In the genomic region with DNA sequence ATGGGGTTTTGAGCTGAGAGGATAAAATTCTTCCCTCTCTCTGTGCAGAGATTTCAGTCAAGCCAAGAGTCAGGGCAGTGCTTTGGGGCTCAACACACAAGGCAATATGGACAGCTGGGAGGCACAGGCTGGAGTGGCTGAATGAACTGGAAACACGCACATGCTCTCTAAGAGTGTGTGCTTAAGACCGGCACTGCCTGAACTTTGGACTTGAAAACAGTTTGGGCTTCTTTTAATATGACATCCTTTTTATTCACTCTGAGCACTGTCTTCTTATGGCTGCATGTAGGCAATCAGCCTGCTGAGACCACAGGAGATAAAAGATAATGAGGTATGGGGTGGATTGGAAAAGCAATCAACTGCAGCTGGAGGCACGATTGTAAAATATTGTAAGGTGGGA, we compare ENCODE assay signal across 26 mouse cellular contexts.
DNase-seq lines count a peak whose midpoint lies in the region; ATAC-seq lines count a peak whose summit lies in the region.
"Had no signal": no experiment of that assay in that cellular context is flagged by ENCODE, and none has a peak within 500 bp of the region (broad histone marks: within the 10 kb centered on the region; RNA-seq: fewer than 3 reads in every experiment).

No protein-coding gene starts in this region.

- ATAC-seq in neural tube, embryonic 13.5 days (ENCODE audit: low read depth), result peak; percentile 36; the same call in 1 of the 2 replicates
- ATAC-seq in limb, embryonic 13.5 days (ENCODE audit: low FRiP score, low read depth), result peak; percentile 72
- ATAC-seq in neural tube, embryonic 15.5 days (ENCODE audit: low FRiP score), result peak; percentile 55; the same call in 1 of the 2 replicates
- no peak for ATAC-seq in inflammation-experienced regulatory T-cells, adult 6 months
- ATAC-seq: activated CD4-positive, CD25-positive, alpha-beta regulatory T cell, adult 4 months; forebrain, embryonic 13.5 days; forebrain, embryonic 16.5 days had no signal

- H3K9ac ChIP-seq in neural tube, embryonic 13.5 days, result no peak overlapping the region
- no peak overlapping the region for H3K9ac ChIP-seq in limb, embryonic 13.5 days
- H3K9ac ChIP-seq in neural tube, embryonic 15.5 days (replicated peaks), result no peak overlapping the region
- H3K9ac ChIP-seq: forebrain, embryonic 13.5 days; heart, embryonic 13.5 days; hindbrain, embryonic 12.5 days; hindbrain, embryonic 15.5 days had no signal

- H3K9me3 ChIP-seq in neural tube, embryonic 13.5 days, result no peaks in the 10 kb centered on the region
- H3K9me3 ChIP-seq in limb, embryonic 13.5 days, result no peaks in the 10 kb centered on the region
- no peaks in the 10 kb centered on the region for H3K9me3 ChIP-seq in neural tube, embryonic 15.5 days (replicated peaks)
- H3K9me3 ChIP-seq: forebrain, embryonic 10.5 days; forebrain, embryonic 13.5 days; heart, embryonic 10.5 days; heart, embryonic 13.5 days; hindbrain, embryonic 12.5 days; hindbrain, embryonic 15.5 days had no signal

- H3K27ac ChIP-seq in neural tube, embryonic 13.5 days (replicated peaks), result no peak overlapping the region
- no peak overlapping the region for H3K27ac ChIP-seq in limb, embryonic 13.5 days
- no peak overlapping the region for H3K27ac ChIP-seq in neural tube, embryonic 15.5 days (replicated peaks)
- H3K27ac ChIP-seq: forebrain, embryonic 10.5 days; forebrain, embryonic 13.5 days; gastrocnemius, adult 2 months; heart, embryonic 10.5 days; heart, embryonic 13.5 days; hindbrain, embryonic 12.5 days; hindbrain, embryonic 15.5 days had no signal

- no peaks in the 10 kb centered on the region for H3K4me1 ChIP-seq in neural tube, embryonic 13.5 days (replicated peaks)
- no peaks in the 10 kb centered on the region for H3K4me1 ChIP-seq in limb, embryonic 13.5 days
- H3K4me1 ChIP-seq in neural tube, embryonic 15.5 days, result peaks cover 8% of the 10 kb centered on the region; the same call in 1 of the 2 replicates
- H3K4me1 ChIP-seq: forebrain, embryonic 10.5 days; forebrain, embryonic 13.5 days; heart, embryonic 10.5 days; heart, embryonic 13.5 days; hindbrain, embryonic 12.5 days; hindbrain, embryonic 15.5 days had no signal

- H3K4me2 ChIP-seq in neural tube, embryonic 13.5 days, result no peak overlapping the region
- H3K4me2 ChIP-seq in limb, embryonic 13.5 days (replicated peaks), result no peak overlapping the region
- no peak overlapping the region for H3K4me2 ChIP-seq in neural tube, embryonic 15.5 days
- H3K4me2 ChIP-seq: forebrain, embryonic 13.5 days; heart, embryonic 13.5 days; hindbrain, embryonic 12.5 days; hindbrain, embryonic 15.5 days had no signal

- peak; percentile 41 for DNase-seq in heart, adult 11 months
- DNase-seq in heart, adult 8-10 months (ENCODE audit: low spot score), result no peak
- DNase-seq in neural tube, embryonic 10.5 days (ENCODE audit: extremely low spot score, low spot score), result no peak
- no peak for DNase-seq in left cerebral cortex, postnatal 14 days (ENCODE audit: low spot score in 2 of 2)
- DNase-seq: adrenal gland, adult 8-10 months; adrenal gland, postnatal 36 days; cerebellum, adult 18-20 months; cerebellum, adult 9-10 months; cerebellum, postnatal 14 days; gastrocnemius, adult 2 months; gastrocnemius, postnatal 14 days; heart, adult 18-20 months; heart, postnatal 14 days; heart, postnatal 4 days had no signal

- no peaks in the 10 kb centered on the region for H3K27me3 ChIP-seq in neural tube, embryonic 13.5 days
- no peaks in the 10 kb centered on the region for H3K27me3 ChIP-seq in limb, embryonic 13.5 days
- no peaks in the 10 kb centered on the region for H3K27me3 ChIP-seq in neural tube, embryonic 15.5 days (replicated peaks)
- H3K27me3 ChIP-seq: forebrain, embryonic 13.5 days; heart, embryonic 13.5 days; hindbrain, embryonic 12.5 days; hindbrain, embryonic 15.5 days had no signal

- no peak overlapping the region for H3K4me3 ChIP-seq in neural tube, embryonic 13.5 days
- no peak overlapping the region for H3K4me3 ChIP-seq in limb, embryonic 13.5 days
- H3K4me3 ChIP-seq in neural tube, embryonic 15.5 days (replicated peaks), result no peak overlapping the region
- H3K4me3 ChIP-seq: forebrain, embryonic 10.5 days; forebrain, embryonic 13.5 days; gastrocnemius, adult 2 months; heart, embryonic 10.5 days; heart, embryonic 13.5 days; hindbrain, embryonic 12.5 days; hindbrain, embryonic 15.5 days had no signal

- intact Hi-C loops in left cerebral cortex, postnatal 14 days (cut with DNase I), result no loop called here

- no peaks in the 10 kb centered on the region for H3K36me3 ChIP-seq in neural tube, embryonic 13.5 days
- no peaks in the 10 kb centered on the region for H3K36me3 ChIP-seq in limb, embryonic 13.5 days
- no peaks in the 10 kb centered on the region for H3K36me3 ChIP-seq in neural tube, embryonic 15.5 days
- H3K36me3 ChIP-seq: forebrain, embryonic 10.5 days; heart, embryonic 10.5 days; heart, embryonic 13.5 days; hindbrain, embryonic 12.5 days; hindbrain, embryonic 15.5 days had no signal

- WGBS in neural tube, embryonic 13.5 days, result 67% methylated on average over 3 of the region's 3 CpGs
- WGBS in limb, embryonic 13.5 days, result 44% methylated on average over 3 of the region's 3 CpGs
- 57% methylated on average over 3 of the region's 3 CpGs for WGBS in neural tube, embryonic 15.5 days
